Mouse (Mus musculus): Measurements from ENCODE around the gene Ciita. TPM values are rescaled to one million over a fixed set of nuclear protein-coding genes. Genes with fewer than 3 reads are reported as not detected.

Gene Ciita
- total RNA-seq, 2 experiments from 2014 or later: 0.11 to 0.15 TPM

DNA sequence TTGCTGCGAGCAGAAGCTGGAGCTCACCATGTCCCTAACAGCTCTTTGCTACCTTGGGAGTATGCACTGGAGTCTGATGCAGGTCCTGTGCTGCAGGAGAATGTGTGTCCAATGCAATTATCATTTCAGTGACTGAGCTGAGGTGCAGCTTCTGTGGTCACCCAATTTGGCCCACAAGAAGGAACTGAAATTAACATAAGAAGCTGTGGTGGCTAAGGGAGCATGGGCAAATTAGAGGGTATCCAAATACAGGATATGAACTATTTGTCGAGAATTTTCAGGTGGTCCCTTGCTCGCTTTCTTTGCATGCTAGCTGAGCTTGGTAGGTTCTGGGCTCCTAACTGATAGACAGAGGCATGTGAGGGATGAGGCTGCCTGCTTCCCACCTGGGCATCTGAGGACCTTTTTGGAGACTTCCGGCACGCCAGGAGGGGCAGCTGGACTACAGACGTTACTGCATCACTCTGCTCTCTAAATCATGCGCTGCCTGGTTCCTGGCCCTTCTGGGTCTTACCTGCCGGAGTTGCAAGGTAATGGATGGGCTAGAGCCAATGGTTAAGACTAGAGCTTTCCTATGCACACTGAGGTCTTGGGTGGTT is 8.1 kb downstream of the Ciita start:
- H3K27ac ChIP-seq: no peak overlapping the region
- DNase-seq: no peak
- intact Hi-C loops (cut with DNase I): no loop called here
- no peak for TF ChIP-seq CTCF (IDR thresholded peaks at IDR 0.05)
- no peak overlapping the region for H3K4me3 ChIP-seq

DNA sequence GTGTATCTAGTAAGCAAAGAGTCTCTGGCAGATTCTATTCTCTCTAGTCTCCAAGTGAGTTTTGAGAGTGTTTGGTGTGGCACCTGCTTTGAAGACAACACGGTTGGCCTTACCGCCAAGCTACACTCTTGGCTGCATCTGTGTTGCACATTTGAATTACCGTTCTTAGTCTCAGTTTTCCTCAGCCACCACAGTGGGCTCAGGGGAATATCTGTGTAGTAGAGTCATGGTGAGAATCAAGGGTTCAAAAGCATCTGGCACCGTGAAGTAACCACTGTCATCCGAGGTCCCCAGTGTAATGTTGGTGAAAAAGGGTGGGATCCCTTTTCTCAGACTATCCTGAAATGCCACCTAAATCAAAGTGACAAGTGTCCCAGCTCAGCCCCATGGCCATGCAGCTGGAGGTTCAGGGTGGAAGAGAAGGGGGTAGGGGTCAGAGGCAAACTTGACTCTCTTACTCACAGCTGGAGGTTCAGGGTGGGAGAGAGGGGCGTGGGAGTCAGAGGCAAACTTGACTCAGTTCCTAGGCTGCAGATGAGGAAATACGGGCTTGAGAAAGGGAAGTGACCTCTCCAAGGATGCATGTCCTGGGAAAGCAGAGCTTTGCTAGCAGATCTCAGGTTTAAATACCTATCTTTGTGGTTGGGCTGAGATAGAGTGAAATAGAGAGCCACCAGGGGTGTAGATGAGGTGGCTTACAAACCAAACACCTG is 9.1 kb downstream of the Ciita start:
- Histone ChIP-seq H3K4me3 (peak overlapping the region; percentile 58; the same call in 1 of the 2 replicates), H3K27ac (no peak overlapping the region)
- TF ChIP-seq CTCF (IDR thresholded peaks at IDR 0.05): no peak
- intact Hi-C loops (cut with DNase I): no loop called here
- DNase-seq: no peak

DNA sequence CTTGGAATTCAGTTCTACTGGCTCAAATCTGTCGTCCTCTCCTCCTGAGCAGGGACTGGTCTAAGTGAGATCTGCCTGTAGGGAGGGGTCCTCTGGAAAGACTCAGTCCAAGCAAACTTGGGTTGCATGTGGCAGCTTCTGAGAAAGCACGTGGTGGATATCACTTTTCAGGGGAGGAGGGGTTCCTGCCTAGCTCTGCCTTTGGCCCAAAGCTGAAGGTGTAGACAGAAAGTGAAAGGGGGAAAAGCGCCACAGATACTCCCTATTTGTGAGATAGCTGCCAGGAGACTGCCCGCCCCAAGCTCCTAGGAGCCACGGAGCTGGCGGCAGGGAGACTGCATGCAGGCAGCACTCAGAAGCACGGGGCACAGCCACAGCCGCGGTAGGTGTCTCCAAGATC is 9.6 kb downstream of the Ciita start:
- TF ChIP-seq CTCF (IDR thresholded peaks at IDR 0.05): no peak
- H3K4me3 ChIP-seq: peak overlapping the region; percentile 58
- intact Hi-C loops (cut with DNase I): no loop called here
- no peak overlapping the region for H3K27ac ChIP-seq
- DNase-seq: no peak

DNA sequence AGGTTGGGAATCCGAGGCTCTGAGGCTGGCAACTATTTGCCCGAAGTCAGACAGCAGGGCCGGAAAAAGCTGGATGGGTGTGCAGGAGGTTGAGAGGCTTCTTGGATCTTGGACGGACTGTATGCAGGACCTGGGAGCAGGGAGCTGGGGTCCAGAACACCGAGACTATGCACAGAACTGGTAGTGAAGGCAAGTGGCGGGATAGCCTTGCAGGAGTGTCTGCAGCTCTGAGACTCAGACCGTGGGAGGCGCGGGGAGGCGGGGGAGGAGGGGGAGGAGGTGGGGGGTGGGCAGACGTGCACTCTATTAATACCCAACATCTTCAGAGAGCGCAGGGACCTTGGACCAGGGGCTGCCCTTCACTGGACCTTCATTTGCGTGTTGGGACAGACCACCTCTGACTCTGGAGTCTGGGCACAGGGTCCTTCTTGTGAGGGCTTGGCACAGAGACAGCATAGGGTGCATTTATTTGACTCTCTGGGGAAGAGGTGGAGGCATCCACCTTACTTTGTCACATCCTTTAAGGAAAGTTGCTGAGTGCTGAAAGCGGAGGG is 10.1 kb downstream of the Ciita start:
- TF ChIP-seq CTCF (IDR thresholded peaks at IDR 0.05): no peak
- intact Hi-C loops (cut with DNase I): no loop called here
- Histone ChIP-seq H3K27ac (no peak overlapping the region), H3K4me3 (peak overlapping the region; percentile 58)
- DNase-seq: no peak

DNA sequence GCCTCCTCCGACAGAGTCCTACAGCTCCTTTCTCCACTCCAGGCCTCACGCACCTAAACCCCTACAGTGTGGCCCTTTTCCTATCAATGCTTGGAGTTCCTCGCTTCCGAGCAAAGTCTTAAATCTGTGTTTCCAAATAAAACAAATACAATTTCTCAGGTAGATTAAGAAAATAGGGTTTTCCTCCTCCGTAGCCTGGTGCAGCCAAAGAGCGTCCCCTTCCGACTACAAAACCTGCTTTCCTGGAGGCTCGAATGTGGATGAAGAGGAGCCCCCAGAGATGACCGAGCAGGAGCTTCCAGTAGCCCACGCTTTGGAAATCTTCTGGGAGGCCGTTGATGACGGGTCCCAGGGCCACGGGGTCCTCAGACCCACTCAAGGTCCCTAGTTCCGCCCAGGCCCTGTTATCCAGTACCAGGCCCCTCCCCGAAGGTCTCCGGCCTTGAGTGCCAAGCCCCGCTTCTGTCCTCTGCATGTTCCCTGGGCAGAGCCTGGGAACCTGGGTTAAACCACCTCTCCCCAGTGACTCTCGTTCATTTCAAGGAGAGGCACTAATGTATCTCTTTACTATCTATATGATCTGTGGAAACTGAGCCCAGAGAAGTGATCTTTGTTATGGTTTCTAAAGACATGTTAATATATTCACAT is 10.8 kb downstream of the Ciita start:
- no peak for DNase-seq
- no peak overlapping the region for H3K4me3 ChIP-seq
- no peak overlapping the region for H3K27ac ChIP-seq
- intact Hi-C loops (cut with DNase I): no loop called here
- TF ChIP-seq CTCF (IDR thresholded peaks at IDR 0.05): no peak

DNA sequence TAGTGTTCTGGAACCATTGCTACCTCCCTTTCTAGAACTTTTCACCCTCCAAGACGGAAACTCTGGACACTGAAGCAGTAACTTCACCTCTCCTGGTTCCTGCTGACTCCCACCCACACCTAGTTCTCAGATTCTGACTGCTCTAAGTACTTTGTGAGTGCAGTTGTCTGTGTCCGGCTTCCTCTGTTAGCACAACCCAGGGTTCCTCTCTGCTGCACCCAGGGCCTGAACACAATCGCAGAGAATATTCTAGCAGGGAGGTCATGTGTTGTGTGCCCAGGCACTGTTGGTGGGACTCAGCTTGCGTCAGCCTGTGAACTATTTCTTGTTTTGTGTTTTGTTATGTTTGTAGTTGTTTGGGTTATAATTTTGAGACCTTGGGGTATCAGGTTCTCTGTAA is 11.9 kb downstream of the Ciita start:
- Histone ChIP-seq H3K4me3 (no peak overlapping the region), H3K27ac (no peak overlapping the region)
- no peak for TF ChIP-seq CTCF (IDR thresholded peaks at IDR 0.05)
- intact Hi-C loops (cut with DNase I): no loop called here
- no peak for DNase-seq

DNA sequence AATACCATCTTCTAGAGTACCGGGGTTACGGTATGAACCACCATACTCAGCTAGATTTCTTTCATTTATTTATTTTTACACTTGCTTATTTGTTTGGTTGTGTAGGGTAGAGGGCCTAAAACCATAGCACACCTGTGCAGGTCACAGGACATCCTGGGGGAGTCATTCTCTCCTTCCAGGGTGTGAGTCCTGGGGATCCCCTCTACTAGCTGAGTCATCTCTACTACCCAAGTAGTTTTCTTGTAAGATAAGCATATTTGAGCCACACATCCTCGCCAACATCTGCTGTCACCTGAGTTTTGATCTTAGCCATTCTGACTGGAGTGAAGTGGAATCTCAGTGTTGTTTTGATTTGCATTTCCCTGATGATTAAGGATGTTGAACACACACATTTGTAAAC is 12.7 kb downstream of the Ciita start:
- Histone ChIP-seq H3K4me3 (no peak overlapping the region), H3K27ac (no peak overlapping the region)
- intact Hi-C loops (cut with DNase I): no loop called here
- TF ChIP-seq CTCF (IDR thresholded peaks at IDR 0.05): no peak
- DNase-seq: no peak

DNA sequence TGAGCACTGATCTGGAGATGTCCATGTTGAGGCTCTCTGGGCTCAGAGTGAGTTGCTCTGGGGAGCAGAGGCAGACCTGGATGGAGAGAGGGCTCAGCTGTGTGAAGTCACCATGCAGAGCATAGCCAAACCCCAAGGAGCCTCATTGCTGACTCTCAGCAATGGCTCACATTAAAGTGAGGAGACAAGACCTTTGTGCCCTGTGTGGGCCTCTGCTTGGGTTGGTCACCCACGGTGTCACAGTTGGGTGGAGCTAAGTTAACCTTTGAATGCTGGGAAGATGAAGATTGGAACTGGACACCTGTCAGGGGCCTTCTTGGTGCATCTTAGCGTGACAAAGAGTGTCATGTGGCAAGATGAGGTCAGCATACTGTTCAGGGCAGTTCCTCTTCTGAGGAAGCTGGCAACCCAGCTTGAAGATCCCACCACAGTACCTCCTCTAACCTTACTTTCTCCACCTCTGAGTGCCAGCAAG is 16.0 kb downstream of the Ciita start:
- intact Hi-C loops (cut with DNase I): no loop called here
- DNase-seq: no peak
- Histone ChIP-seq H3K27ac (no peak overlapping the region), H3K4me3 (no peak overlapping the region)
- no peak for TF ChIP-seq CTCF (IDR thresholded peaks at IDR 0.05)

DNA sequence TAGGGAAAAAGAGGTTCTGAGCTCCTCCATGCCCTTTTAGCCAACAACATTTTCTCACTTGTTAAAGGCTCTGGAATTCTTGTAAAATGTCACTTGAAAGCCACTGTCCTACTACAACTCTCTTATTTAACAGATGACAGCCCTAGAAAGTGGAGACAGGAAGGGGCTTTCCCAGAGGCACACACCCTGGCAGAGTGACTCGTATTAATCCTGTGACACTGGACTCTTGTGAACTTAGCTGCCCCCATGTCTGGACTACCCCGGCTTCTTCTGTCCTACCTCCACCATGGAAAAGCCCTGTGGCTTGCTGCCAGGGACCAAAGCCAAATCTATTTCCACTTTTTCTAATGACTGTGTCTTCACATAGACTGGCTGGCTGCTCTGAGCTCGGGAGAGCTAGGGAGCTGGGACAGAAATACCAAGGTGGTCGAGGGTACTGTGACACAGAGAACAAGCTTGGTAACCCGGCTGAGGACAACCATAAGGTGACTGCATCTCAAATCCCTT is 18.3 kb downstream of the Ciita start:
- no peak for DNase-seq
- intact Hi-C loops (cut with DNase I): no loop called here
- Histone ChIP-seq H3K27ac (no peak overlapping the region), H3K4me3 (no peak overlapping the region)
- no peak for TF ChIP-seq CTCF (IDR thresholded peaks at IDR 0.05)

DNA sequence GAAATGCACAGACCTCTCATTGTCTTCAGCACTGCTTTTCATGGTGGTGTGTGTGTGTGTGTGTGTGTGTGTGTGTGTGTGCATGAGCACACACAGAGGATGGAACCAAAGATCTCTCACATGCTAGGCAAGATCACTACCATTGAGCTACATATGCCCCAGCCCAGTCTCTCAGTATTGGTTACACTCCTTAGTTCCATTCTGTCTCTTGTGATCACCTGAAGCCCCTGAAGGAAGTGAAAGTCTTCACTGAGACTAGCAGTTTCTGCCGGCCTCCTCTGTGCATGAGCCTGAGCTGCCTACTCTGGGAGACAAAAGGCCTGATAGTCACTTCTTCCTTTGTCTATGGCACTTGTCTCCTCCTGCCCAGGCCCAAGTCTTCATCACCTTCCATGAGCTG is 19.3 kb downstream of the Ciita start:
- no peak for DNase-seq
- intact Hi-C loops (cut with DNase I): no loop called here

DNA sequence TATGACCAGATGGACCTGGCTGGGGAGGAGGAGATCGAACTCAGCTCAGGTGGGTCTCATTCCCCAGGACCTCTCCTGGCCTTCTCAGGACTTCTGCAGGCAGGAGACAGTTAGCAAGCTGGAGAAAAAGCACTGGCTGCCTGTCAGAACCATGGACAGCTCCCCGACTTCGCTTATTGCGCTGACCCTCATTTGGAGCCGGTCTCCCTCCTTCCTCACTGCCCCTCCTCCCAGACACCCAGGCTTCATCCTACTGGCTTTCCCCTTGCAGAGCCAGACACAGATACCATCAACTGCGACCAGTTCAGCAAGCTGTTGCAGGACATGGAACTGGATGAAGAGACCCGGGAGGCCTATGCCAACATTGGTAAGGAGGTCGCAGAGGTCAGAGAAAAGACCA is 22.0 kb downstream of the Ciita start:
- Histone ChIP-seq H3K27ac (no peak overlapping the region), H3K4me3 (no peak overlapping the region)
- TF ChIP-seq CTCF (IDR thresholded peaks at IDR 0.05): no peak
- DNase-seq: no peak
- intact Hi-C loops (cut with DNase I): no loop called here

More for the DNA sequence above, 19.3 kb downstream of the Ciita start:
- TF ChIP-seq CTCF (IDR thresholded peaks at IDR 0.05): no peak
- Histone ChIP-seq H3K27ac (no peak overlapping the region), H3K4me3 (no peak overlapping the region)

DNA sequence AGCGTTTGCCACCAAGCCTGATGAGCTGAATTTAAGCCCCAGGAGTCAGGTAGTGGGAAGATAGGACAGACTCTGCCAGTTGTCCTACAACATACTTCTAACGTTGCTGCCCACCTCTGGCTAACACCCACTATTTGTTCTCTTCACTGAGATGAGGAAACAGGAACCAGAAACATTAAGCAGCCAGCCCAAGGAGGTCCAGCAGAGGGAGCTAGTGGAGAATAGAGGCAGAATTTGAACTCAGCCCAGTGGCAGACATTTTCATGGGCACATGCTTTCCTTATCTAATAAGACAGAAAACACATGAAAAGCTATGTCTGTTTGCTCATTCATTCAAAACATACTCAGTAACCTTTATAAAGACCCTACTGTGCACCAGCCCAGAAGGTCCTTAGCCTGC is 23.2 kb downstream of the Ciita start:
- H3K27ac ChIP-seq: no peak overlapping the region
- intact Hi-C loops (cut with DNase I): no loop called here
- no peak for DNase-seq
- no peak for TF ChIP-seq CTCF (IDR thresholded peaks at IDR 0.05)
- H3K4me3 ChIP-seq: no peak overlapping the region

DNA sequence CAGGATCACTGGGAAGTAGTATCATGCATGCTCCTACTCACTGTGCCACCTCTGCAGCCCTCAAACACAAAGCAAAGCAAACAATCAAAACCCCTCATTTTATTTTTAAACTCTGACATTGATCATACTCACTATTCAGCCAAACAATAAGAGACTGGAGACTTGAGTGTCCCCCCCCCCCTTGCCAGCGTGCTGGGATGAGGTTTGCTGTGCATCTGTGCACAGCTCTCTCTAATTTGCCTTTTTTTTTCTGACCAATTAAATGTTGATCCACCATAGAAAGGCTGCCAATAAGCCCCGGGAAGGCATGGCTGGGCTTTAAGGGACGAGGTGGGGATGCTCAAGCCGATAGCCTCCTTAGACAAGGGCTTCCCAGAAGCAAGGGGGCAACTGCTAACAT is 27.6 kb downstream of the Ciita start:
- intact Hi-C loops (cut with DNase I): no loop called here
- DNase-seq: no peak
- H3K4me3 ChIP-seq: no peak overlapping the region
- no peak overlapping the region for H3K27ac ChIP-seq
- TF ChIP-seq CTCF (IDR thresholded peaks at IDR 0.05): no peak
